Mouse (Mus musculus): Measurements from ENCODE around the gene Zbtb20. TPM values are rescaled to one million over a fixed set of nuclear protein-coding genes. Genes with fewer than 3 reads are reported as not detected.

The Zbtb20 gene
- polyA plus RNA-seq, 1 experiment from 2014 or later, result 27.9 TPM

DNA sequence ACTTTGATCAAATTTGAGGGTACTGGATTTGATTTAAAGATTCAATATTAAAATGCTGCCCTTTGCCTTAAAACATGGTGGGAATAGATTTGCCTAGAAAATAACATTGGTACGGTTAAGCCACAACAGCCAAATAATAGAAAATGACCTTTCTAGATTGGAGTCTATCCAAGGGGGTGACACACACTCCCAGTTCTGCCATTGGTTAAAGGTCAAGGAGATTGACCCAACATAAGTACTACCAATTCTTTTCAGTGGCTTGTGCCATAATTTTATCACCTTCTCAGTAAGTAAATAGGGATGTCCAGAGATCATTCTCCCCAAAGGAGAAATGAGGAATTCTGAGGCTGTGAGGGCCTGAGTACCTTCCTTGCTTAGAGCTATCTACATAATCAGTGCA, 660.2 kb downstream of the Zbtb20 start:
- H3K27ac ChIP-seq (ENCODE audit: low read length), result no peak overlapping the region
- no peaks in the 10 kb centered on the region; the same call in 1 of the 2 replicates for H3K4me1 ChIP-seq (ENCODE audit: insufficient read depth, low read depth, low read length)
- H3K9ac ChIP-seq (replicated peaks; ENCODE audit: low read depth), result no peak overlapping the region
- ATAC-seq, result no peak
- TF ChIP-seq CTCF (IDR thresholded peaks at IDR 0.05), result no peak
- TF ChIP-seq EP300 (IDR thresholded peaks at IDR 0.05), result no peak
- H3K4me2 ChIP-seq (replicated peaks; ENCODE audit: low read depth, low read length), result no peak overlapping the region
- DNase-seq (ENCODE audit: low spot score), result no peak
- H3K4me3 ChIP-seq (ENCODE audit: low read depth, low read length), result no peak overlapping the region
- H3K36me3 ChIP-seq (ENCODE audit: insufficient read depth, low read length), result no peaks in the 10 kb centered on the region
- no peaks in the 10 kb centered on the region for H3K27me3 ChIP-seq (replicated peaks; ENCODE audit: insufficient read depth, low read length)
- 90% methylated on average over 1 of the region's 1 CpGs for WGBS
- no peaks in the 10 kb centered on the region for H3K9me3 ChIP-seq (ENCODE audit: low read length)

DNA sequence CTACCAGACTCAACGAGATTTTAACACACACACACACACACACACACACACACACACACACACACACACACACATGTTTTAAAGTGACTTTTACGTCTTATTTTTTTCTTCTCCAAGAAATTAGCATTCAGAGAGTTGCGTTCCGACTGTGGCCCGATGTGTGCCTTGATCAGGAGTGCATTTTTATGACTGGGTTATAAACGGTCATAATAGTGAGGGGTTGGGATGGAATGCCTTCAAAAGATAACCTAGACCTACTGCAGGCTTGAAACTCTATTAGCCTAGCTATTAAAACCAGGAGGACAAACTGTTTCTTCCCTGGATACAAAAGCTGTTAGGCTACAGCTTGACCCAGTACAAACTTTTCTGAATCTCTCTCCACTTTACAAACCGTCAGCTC, 661.5 kb downstream of the Zbtb20 start:
- DNase-seq (ENCODE audit: low spot score) (no peak), ATAC-seq (no peak)
- Histone ChIP-seq H3K27ac (ENCODE audit: low read length) (no peak overlapping the region), H3K4me1 (ENCODE audit: insufficient read depth, low read depth, low read length) (no peaks in the 10 kb centered on the region; the same call in 1 of the 2 replicates), H3K9ac (replicated peaks; ENCODE audit: low read depth) (no peak overlapping the region), H3K9me3 (ENCODE audit: low read length) (no peaks in the 10 kb centered on the region), H3K36me3 (ENCODE audit: insufficient read depth, low read length) (no peaks in the 10 kb centered on the region), H3K4me3 (ENCODE audit: low read depth, low read length) (no peak overlapping the region), H3K4me2 (replicated peaks; ENCODE audit: low read depth, low read length) (no peak overlapping the region), H3K27me3 (replicated peaks; ENCODE audit: insufficient read depth, low read length) (no peaks in the 10 kb centered on the region)
- TF ChIP-seq CTCF (IDR thresholded peaks at IDR 0.05), result no peak
- no peak for TF ChIP-seq EP300 (IDR thresholded peaks at IDR 0.05)
- WGBS, result 74% methylated on average over 7 of the region's 7 CpGs

DNA sequence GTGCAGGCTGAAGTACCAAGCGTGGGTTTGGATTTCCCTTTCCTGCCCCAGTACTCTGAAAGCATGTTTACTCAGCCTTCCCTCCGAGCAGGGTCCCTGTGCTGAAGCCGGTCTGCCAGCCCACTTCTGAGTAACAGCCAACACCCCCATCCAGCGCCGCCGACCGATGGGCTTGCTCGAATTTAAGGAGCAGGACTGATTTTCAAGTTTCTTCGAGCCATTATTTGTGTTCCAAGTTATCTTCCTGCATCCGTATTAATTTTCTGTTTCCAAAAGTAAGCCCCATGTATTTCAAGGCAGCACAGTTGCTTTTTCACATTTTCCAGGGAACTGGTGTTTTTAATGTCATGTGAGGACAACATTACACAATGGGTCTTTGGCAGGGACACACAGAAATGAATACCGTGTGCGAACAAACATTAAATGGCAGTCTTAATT, 664.0 kb downstream of the Zbtb20 start:
- ATAC-seq (peak; percentile 80), DNase-seq (ENCODE audit: low spot score) (peak; percentile 73)
- Histone ChIP-seq H3K4me2 (replicated peaks; ENCODE audit: low read depth, low read length) (peak overlapping the region; percentile 12; the same call in 1 of the 2 replicates), H3K9me3 (ENCODE audit: low read length) (no peaks in the 10 kb centered on the region), H3K4me3 (ENCODE audit: low read depth, low read length) (no peak overlapping the region), H3K36me3 (ENCODE audit: insufficient read depth, low read length) (no peaks in the 10 kb centered on the region), H3K27ac (ENCODE audit: low read length) (peak overlapping the region; percentile 57; the same call in 1 of the 2 replicates), H3K9ac (replicated peaks; ENCODE audit: low read depth) (no peak overlapping the region), H3K4me1 (ENCODE audit: insufficient read depth, low read depth, low read length) (no peaks in the 10 kb centered on the region; the same call in 1 of the 2 replicates), H3K27me3 (replicated peaks; ENCODE audit: insufficient read depth, low read length) (no peaks in the 10 kb centered on the region)
- WGBS, result 41% methylated on average over 12 of the region's 12 CpGs
- TF ChIP-seq CTCF (IDR thresholded peaks at IDR 0.05) (no peak), EP300 (IDR thresholded peaks at IDR 0.05) (no peak)

DNA sequence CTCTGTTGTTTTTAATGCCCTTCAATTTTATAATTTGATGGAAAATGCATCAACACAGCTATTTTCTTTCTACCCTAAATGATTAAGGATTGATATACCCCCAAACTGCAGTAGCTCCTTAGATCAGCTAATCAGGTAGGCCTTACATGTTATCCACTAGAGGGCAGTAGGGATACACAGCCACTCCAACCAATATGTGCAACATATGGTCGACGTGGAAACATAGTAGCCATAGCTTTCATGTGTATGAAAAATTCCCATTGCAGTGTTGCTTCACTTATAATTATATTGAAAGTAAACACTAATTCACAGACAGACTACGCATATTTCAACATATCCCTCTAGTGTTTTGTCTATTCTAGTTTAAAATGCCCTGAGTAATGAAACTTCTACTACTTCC, 664.4 kb downstream of the Zbtb20 start:
- no peaks in the 10 kb centered on the region for H3K9me3 ChIP-seq (ENCODE audit: low read length)
- TF ChIP-seq EP300 (IDR thresholded peaks at IDR 0.05) (peak; percentile 46), CTCF (IDR thresholded peaks at IDR 0.05) (peak; percentile 96)
- H3K4me2 ChIP-seq (replicated peaks; ENCODE audit: low read depth, low read length), result no peak overlapping the region; the same call in 1 of the 2 replicates
- ATAC-seq, result peak; percentile 89
- no peaks in the 10 kb centered on the region; the same call in 1 of the 2 replicates for H3K4me1 ChIP-seq (ENCODE audit: insufficient read depth, low read depth, low read length)
- DNase-seq (ENCODE audit: low spot score), result peak; percentile 92
- H3K36me3 ChIP-seq (ENCODE audit: insufficient read depth, low read length), result no peaks in the 10 kb centered on the region
- H3K9ac ChIP-seq (replicated peaks; ENCODE audit: low read depth), result no peak overlapping the region
- no peak overlapping the region for H3K27ac ChIP-seq (ENCODE audit: low read length)
- WGBS, result 20% methylated on average over 3 of the region's 3 CpGs
- H3K4me3 ChIP-seq (ENCODE audit: low read depth, low read length), result no peak overlapping the region
- no peaks in the 10 kb centered on the region for H3K27me3 ChIP-seq (replicated peaks; ENCODE audit: insufficient read depth, low read length)

DNA sequence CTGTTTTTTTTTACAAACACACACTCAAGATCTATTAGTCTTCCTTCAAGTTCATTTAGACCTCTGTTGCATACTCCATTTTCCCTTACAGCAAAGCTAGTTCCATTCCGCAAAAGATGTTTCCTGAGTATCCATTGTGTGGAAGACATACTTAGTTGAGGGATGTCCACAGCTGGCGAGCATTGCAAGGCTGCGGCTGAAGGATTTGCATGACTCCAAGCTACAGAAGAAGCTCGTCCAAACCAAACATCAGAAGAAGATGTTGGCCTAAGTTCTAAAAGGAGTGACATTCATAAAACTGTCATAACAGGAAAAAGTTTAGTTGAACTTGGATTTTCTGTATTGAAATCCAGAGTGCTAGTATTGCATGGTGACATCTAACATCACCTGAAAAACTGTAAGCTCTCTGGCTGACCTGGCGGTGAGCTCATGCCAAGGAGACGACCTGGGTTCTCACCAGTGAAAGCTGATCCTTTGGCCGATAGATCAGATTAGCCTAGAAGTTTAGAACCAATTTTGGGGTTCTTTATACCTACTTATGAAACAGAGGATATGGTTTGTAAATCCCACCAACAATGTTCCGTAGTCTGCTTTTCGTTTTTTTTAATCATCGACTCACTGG, 665.0 kb downstream of the Zbtb20 start:
- no peak for ATAC-seq
- Histone ChIP-seq H3K27ac (ENCODE audit: low read length) (0 out of 2 replicates have a peak overlapping the region, but pooled peaks have one; percentile 12), H3K9me3 (ENCODE audit: low read length) (no peaks in the 10 kb centered on the region), H3K4me1 (ENCODE audit: insufficient read depth, low read depth, low read length) (no peaks in the 10 kb centered on the region; the same call in 1 of the 2 replicates), H3K9ac (replicated peaks; ENCODE audit: low read depth) (no peak overlapping the region), H3K27me3 (replicated peaks; ENCODE audit: insufficient read depth, low read length) (no peaks in the 10 kb centered on the region), H3K4me3 (ENCODE audit: low read depth, low read length) (no peak overlapping the region), H3K4me2 (replicated peaks; ENCODE audit: low read depth, low read length) (no peak overlapping the region), H3K36me3 (ENCODE audit: insufficient read depth, low read length) (no peaks in the 10 kb centered on the region)
- no peak for DNase-seq (ENCODE audit: low spot score)
- TF ChIP-seq CTCF (IDR thresholded peaks at IDR 0.05) (no peak), EP300 (IDR thresholded peaks at IDR 0.05) (no peak)
- WGBS, result 83% methylated on average over 10 of the region's 10 CpGs

DNA sequence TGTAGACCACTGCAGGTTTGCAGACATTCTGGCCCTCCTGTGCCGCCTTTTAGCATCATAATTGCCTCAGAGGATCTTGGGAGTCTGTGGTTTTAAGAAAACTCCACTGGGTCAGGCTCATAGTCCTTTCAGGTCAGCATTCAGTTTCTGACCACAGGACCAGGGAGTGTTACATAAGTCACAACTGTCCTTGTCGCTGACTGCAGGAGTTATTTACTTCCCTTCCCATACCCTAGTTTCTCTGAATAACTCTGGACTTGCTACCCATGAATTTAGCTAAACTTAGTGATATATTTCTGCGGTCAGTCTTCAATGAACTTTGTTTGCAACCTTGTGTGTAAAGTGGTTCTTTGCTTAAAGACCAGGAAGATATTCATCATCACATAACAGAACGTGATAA, 669.6 kb downstream of the Zbtb20 start:
- Histone ChIP-seq H3K4me1 (ENCODE audit: insufficient read depth, low read depth, low read length) (peaks cover 2% of the 10 kb centered on the region; the same call in 1 of the 2 replicates), H3K36me3 (ENCODE audit: insufficient read depth, low read length) (no peaks in the 10 kb centered on the region), H3K27me3 (replicated peaks; ENCODE audit: insufficient read depth, low read length) (no peaks in the 10 kb centered on the region), H3K27ac (ENCODE audit: low read length) (no peak overlapping the region), H3K4me2 (replicated peaks; ENCODE audit: low read depth, low read length) (no peak overlapping the region), H3K4me3 (ENCODE audit: low read depth, low read length) (no peak overlapping the region), H3K9ac (replicated peaks; ENCODE audit: low read depth) (no peak overlapping the region), H3K9me3 (ENCODE audit: low read length) (no peaks in the 10 kb centered on the region)
- WGBS, result 71% methylated on average over 4 of the region's 4 CpGs
- no peak for TF ChIP-seq CTCF (IDR thresholded peaks at IDR 0.05)
- TF ChIP-seq EP300 (IDR thresholded peaks at IDR 0.05), result no peak
- no peak for ATAC-seq
- DNase-seq (ENCODE audit: low spot score), result no peak
